Mouse (Mus musculus): ENCODE measurements around the gene Cand2.

Gene Cand2

GRCm38 (mm10) chr6:115830779-115831601, 56.7 kb downstream of the Cand2 start:
- DNase-seq (ENCODE audit: low spot score): no peak

- DNase-seq (ENCODE audit: low spot score): no peak
Measured at GRCm38 (mm10) chr6:115832152-115832850, 58.0 kb downstream of the Cand2 start.

GRCm38 (mm10) chr6:115833861-115834260, 59.5 kb downstream of the Cand2 start:
- no peak for DNase-seq (ENCODE audit: low spot score)

GRCm38 (mm10) chr6:115838161-115838597, 63.8 kb downstream of the Cand2 start, which contains the start of gene Efcab12:
Gene Efcab12, minus strand, starts transcription at chr6:115838412.
- peak; percentile 48 for DNase-seq (ENCODE audit: low spot score)

- no peak for DNase-seq (ENCODE audit: low spot score)
Measured at GRCm38 (mm10) chr6:115838745-115839144, 64.4 kb downstream of the Cand2 start.

- DNase-seq (ENCODE audit: low spot score): no peak
Measured at GRCm38 (mm10) chr6:115845006-115845405, 70.7 kb downstream of the Cand2 start.

GRCm38 (mm10) chr6:115846640-115847411, 72.5 kb downstream of the Cand2 start:
- DNase-seq (ENCODE audit: low spot score): peak; percentile 54

GRCm38 (mm10) chr6:115848598-115849304, 74.4 kb downstream of the Cand2 start:
- DNase-seq (ENCODE audit: low spot score): no peak

GRCm38 (mm10) chr6:115852446-115853090, 78.2 kb downstream of the Cand2 start:
- no peak for DNase-seq (ENCODE audit: low spot score)

GRCm38 (mm10) chr6:115853091-115853813, 78.9 kb downstream of the Cand2 start, which contains the start of the genes Mbd4 and Ift122:
Gene Mbd4, minus strand, starts transcription at chr6:115853371.
Gene Ift122, plus strand, starts transcription at chr6:115853470.
- DNase-seq (ENCODE audit: low spot score): peak; percentile 88

- DNase-seq (ENCODE audit: low spot score): no peak
Measured at GRCm38 (mm10) chr6:115853985-115854384, 79.6 kb downstream of the Cand2 start.

GRCm38 (mm10) chr6:115854432-115854831, 80.1 kb downstream of the Cand2 start:
- DNase-seq (ENCODE audit: low spot score): no peak
